Mouse (Mus musculus): ENCODE data around the gene Slc24a4. TPM values are rescaled to one million over a fixed set of nuclear protein-coding genes. Genes with fewer than 3 reads are reported as not detected.

The Slc24a4 gene
- total RNA-seq, 2 experiments from 2014 or later = 1.3 to 2.0 TPM

GRCm38 (mm10) chr12:102283483-102284266, 155.1 kb downstream of the Slc24a4 start:
- DNase-seq = peak; percentile 75 to 81
- intact Hi-C loops (cut with DNase I) = no loop called here

GRCm38 (mm10) chr12:102284267-102284610, 155.7 kb downstream of the Slc24a4 start:
- intact Hi-C loops (cut with DNase I) = no loop called here
- no peak for DNase-seq

- intact Hi-C loops (cut with DNase I) = loop anchor here (1.0 kb wide), 1 partner anchor 36 kb away; no protein-coding TSS in a partner anchor
- no peak for DNase-seq
Measured at GRCm38 (mm10) chr12:102284618-102285159, 156.2 kb downstream of the Slc24a4 start.

GRCm38 (mm10) chr12:102285318-102285717, 156.8 kb downstream of the Slc24a4 start:
- intact Hi-C loops (cut with DNase I) = loop anchor here (1.0 kb wide), 1 partner anchor 35 kb away; no protein-coding TSS in a partner anchor
- no peak for DNase-seq

GRCm38 (mm10) chr12:102285779-102286178, 157.2 kb downstream of the Slc24a4 start:
- intact Hi-C loops (cut with DNase I) = loop anchor here (1.0 to 2.0 kb wide), 2 partner anchors 35 to 43 kb away; no protein-coding TSS in a partner anchor
- DNase-seq = no peak

GRCm38 (mm10) chr12:102286681-102287414, 158.3 kb downstream of the Slc24a4 start:
- intact Hi-C loops (cut with DNase I) = loop anchor here (2.0 kb wide), 1 partner anchor 42 kb away; no protein-coding TSS in a partner anchor
- peak; percentile 54 to 59 for DNase-seq

- intact Hi-C loops (cut with DNase I) = loop anchor here (2.0 kb wide), 1 partner anchor 41 kb away; no protein-coding TSS in a partner anchor
Measured at GRCm38 (mm10) chr12:102287904-102288602, 159.5 kb downstream of the Slc24a4 start.

GRCm38 (mm10) chr12:102288846-102289245, 160.3 kb downstream of the Slc24a4 start:
- intact Hi-C loops (cut with DNase I) = no loop called here
- DNase-seq = no peak

More at GRCm38 (mm10) chr12:102287904-102288602, 159.5 kb downstream of the Slc24a4 start:
- no peak for DNase-seq

GRCm38 (mm10) chr12:102289568-102289967, 161.0 kb downstream of the Slc24a4 start:
- DNase-seq = no peak
- intact Hi-C loops (cut with DNase I) = no loop called here

GRCm38 (mm10) chr12:102290662-102291061, 162.1 kb downstream of the Slc24a4 start:
- intact Hi-C loops (cut with DNase I) = no loop called here

GRCm38 (mm10) chr12:102291686-102292085, 163.2 kb downstream of the Slc24a4 start:
- DNase-seq = no peak
- intact Hi-C loops (cut with DNase I) = no loop called here

More at GRCm38 (mm10) chr12:102290662-102291061, 162.1 kb downstream of the Slc24a4 start:
- DNase-seq = no peak

- intact Hi-C loops (cut with DNase I) = no loop called here
Measured at GRCm38 (mm10) chr12:102292501-102293215, 164.1 kb downstream of the Slc24a4 start.

GRCm38 (mm10) chr12:102294634-102295033, 166.1 kb downstream of the Slc24a4 start:
- DNase-seq = no peak
- intact Hi-C loops (cut with DNase I) = no loop called here

More at GRCm38 (mm10) chr12:102292501-102293215, 164.1 kb downstream of the Slc24a4 start:
- DNase-seq = no peak

GRCm38 (mm10) chr12:102295230-102295629, 166.7 kb downstream of the Slc24a4 start:
- intact Hi-C loops (cut with DNase I) = no loop called here
- DNase-seq = no peak

GRCm38 (mm10) chr12:102295662-102296061, 167.1 kb downstream of the Slc24a4 start:
- no peak for DNase-seq
- intact Hi-C loops (cut with DNase I) = no loop called here

- intact Hi-C loops (cut with DNase I) = no loop called here
- no peak for DNase-seq
Measured at GRCm38 (mm10) chr12:102296361-102296760, 167.8 kb downstream of the Slc24a4 start.

- intact Hi-C loops (cut with DNase I) = no loop called here
- no peak for DNase-seq
Measured at GRCm38 (mm10) chr12:102296967-102297366, 168.4 kb downstream of the Slc24a4 start.

- DNase-seq = no peak
- intact Hi-C loops (cut with DNase I) = no loop called here
Measured at GRCm38 (mm10) chr12:102299209-102299608, 170.7 kb downstream of the Slc24a4 start.

- intact Hi-C loops (cut with DNase I) = no loop called here
- DNase-seq = no peak
Measured at GRCm38 (mm10) chr12:102301585-102301984, 173.1 kb downstream of the Slc24a4 start.

GRCm38 (mm10) chr12:102302322-102302721, 173.8 kb downstream of the Slc24a4 start:
- intact Hi-C loops (cut with DNase I) = no loop called here

More at GRCm38 (mm10) chr12:102302322-102302721, 173.8 kb downstream of the Slc24a4 start:
- DNase-seq = no peak
